24 mouse cellular contexts compared by ENCODE assay signal in genomic region chr4:100058631-100059030, GRCm38 (mm10). TPM values are rescaled to one million over a fixed set of nuclear protein-coding genes. Genes with fewer than 3 reads are reported as not detected.
"Had no signal": no experiment of that assay in that cellular context is flagged by ENCODE, and none has a peak within 500 bp of the region (broad histone marks: within the 10 kb centered on the region; RNA-seq: fewer than 3 reads in every experiment).

No protein-coding gene starts in this region.

- H3K4me2 ChIP-seq: heart, embryonic 12.5 days; hindbrain, embryonic 12.5 days; hindbrain, embryonic 14.5 days; limb, embryonic 13.5 days; limb, embryonic 15.5 days; liver, embryonic 12.5 days had no signal

- H3K27ac ChIP-seq: heart, adult 2 months; hindbrain, embryonic 10.5 days; hindbrain, embryonic 12.5 days; hindbrain, embryonic 14.5 days; layer of hippocampus, adult 2 months; left cerebral cortex, adult 2 months; limb, embryonic 15.5 days; liver, embryonic 12.5 days; liver, embryonic 14.5 days had no signal

- DNase-seq: gastrocnemius, postnatal 25 days; heart, adult 2 months; heart, postnatal 10 days; heart, postnatal 4 days; kidney, adult 18-20 months; kidney, adult 8-10 months; kidney, postnatal 10 days; kidney, postnatal 25 days; kidney, postnatal 4 days had no signal

- ATAC-seq: forebrain, embryonic 16.5 days; hindbrain, embryonic 16.5 days; inflammation-experienced regulatory T-cells, adult 6 months; intestine, postnatal 0 days; liver, embryonic 12.5 days had no signal

- H3K36me3 ChIP-seq: heart, embryonic 12.5 days; hindbrain, embryonic 10.5 days; hindbrain, embryonic 12.5 days; limb, embryonic 13.5 days; limb, embryonic 15.5 days; liver, embryonic 12.5 days had no signal

- H3K9ac ChIP-seq: heart, embryonic 12.5 days; hindbrain, embryonic 12.5 days; hindbrain, embryonic 14.5 days; limb, embryonic 13.5 days; limb, embryonic 15.5 days; liver, embryonic 12.5 days; liver, embryonic 14.5 days had no signal

- H3K9me3 ChIP-seq: heart, embryonic 12.5 days; hindbrain, embryonic 10.5 days; hindbrain, embryonic 12.5 days; limb, embryonic 13.5 days; limb, embryonic 15.5 days; liver, embryonic 12.5 days had no signal

- H3K4me1 ChIP-seq: liver, embryonic 12.5 days had no signal

- H3K27me3 ChIP-seq: heart, embryonic 12.5 days; hindbrain, embryonic 12.5 days; limb, embryonic 13.5 days; limb, embryonic 15.5 days; liver, embryonic 12.5 days had no signal

- H3K4me3 ChIP-seq: heart, adult 2 months; heart, embryonic 12.5 days; hindbrain, embryonic 10.5 days; hindbrain, embryonic 12.5 days; layer of hippocampus, adult 2 months; left cerebral cortex, adult 2 months; limb, embryonic 13.5 days; limb, embryonic 15.5 days; liver, embryonic 12.5 days had no signal

RNA-seq across cellular contexts. Expression of gene Ror1, which starts 37.0 kb away (rescaled TPM):
- total RNA-seq: granulocyte monocyte progenitor cell, adult 5-6 weeks had no signal
- polyA plus RNA-seq: inflammation-experienced regulatory T-cells, adult 6 months had no signal
